Mouse (Mus musculus): ENCODE data around the gene Ddx4. TPM values are rescaled to one million over a fixed set of nuclear protein-coding genes. Genes with fewer than 3 reads are reported as not detected.
"Not testable (repeated sequence)": the region's sequence is repeated elsewhere in the genome, so short reads cannot be mapped to it uniquely, and the experiment has no call there.

Ddx4 gene
- total RNA-seq, 1 experiment from 2014 or later: not detected

GRCm38 (mm10) chr13:112644996-112645395, 7.3 kb downstream of the Ddx4 start:
- ATAC-seq (replicated peaks; ENCODE audit: insufficient number of reproducible peaks, low FRiP score, low TSS enrichment, poor library complexity, severe bottlenecking): no peak

GRCm38 (mm10) chr13:112642897-112643296, 9.4 kb downstream of the Ddx4 start:
- ATAC-seq (replicated peaks; ENCODE audit: insufficient number of reproducible peaks, low FRiP score, low TSS enrichment, poor library complexity, severe bottlenecking): no peak

DNA sequence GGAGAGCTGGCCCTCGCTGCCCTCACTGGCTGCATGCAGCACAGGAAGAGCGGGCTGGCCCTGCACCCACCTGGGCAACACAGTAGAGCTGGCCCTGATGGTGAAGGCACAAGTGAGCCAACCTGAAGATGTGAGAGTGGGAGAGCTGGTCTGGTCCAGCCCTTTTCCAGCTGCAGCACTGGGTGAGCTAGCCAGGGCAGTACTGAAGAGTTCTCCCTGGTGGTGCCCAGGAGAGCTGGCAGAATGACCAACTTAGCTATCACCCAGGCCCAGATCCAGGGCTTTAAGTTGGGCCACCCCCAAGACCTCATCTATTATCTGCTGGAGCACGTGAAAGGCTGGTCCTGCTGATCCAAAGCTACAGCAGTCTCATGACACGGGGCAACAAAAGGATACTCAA, 13.2 kb downstream of the Ddx4 start:
- no peak for ATAC-seq (replicated peaks; ENCODE audit: insufficient number of reproducible peaks, low FRiP score, low TSS enrichment, poor library complexity, severe bottlenecking)

GRCm38 (mm10) chr13:112636498-112636897, 15.8 kb downstream of the Ddx4 start:
- no peak for ATAC-seq (replicated peaks; ENCODE audit: insufficient number of reproducible peaks, low FRiP score, low TSS enrichment, poor library complexity, severe bottlenecking)

GRCm38 (mm10) chr13:112635174-112635837, 17.0 kb downstream of the Ddx4 start:
- peak; percentile 79; the same call in 1 of the 2 replicates for ATAC-seq (replicated peaks; ENCODE audit: insufficient number of reproducible peaks, low FRiP score, low TSS enrichment, poor library complexity, severe bottlenecking)

- no peak for ATAC-seq (replicated peaks; ENCODE audit: insufficient number of reproducible peaks, low FRiP score, low TSS enrichment, poor library complexity, severe bottlenecking)
Observed at GRCm38 (mm10) chr13:112625566-112625965, 26.7 kb downstream of the Ddx4 start.

DNA sequence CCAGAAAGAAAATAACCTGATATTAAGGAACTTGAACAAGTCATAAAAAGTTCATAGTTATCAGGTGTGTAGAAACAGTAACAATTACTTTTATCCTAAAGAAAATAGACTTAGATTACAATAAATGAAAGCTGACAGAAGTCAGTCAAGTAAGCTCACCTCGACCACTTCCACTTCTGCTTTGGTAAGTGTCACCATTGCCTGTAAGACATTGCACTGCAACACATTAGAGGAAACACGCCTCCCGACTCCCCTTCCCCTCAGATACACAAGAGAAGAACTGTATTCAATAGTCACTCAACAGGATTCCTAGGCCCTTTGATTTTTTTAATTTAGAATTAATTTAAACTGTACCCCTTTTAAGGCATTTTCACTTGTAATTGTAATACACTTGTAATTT, 27.7 kb downstream of the Ddx4 start:
- ATAC-seq (replicated peaks; ENCODE audit: insufficient number of reproducible peaks, low FRiP score, low TSS enrichment, poor library complexity, severe bottlenecking): no peak

- ATAC-seq (replicated peaks; ENCODE audit: insufficient number of reproducible peaks, low FRiP score, low TSS enrichment, poor library complexity, severe bottlenecking): no peak
Observed at GRCm38 (mm10) chr13:112623656-112624055, 28.6 kb downstream of the Ddx4 start.

GRCm38 (mm10) chr13:112621592-112621991, 30.7 kb downstream of the Ddx4 start:
- ATAC-seq (replicated peaks; ENCODE audit: insufficient number of reproducible peaks, low FRiP score, low TSS enrichment, poor library complexity, severe bottlenecking): no peak

GRCm38 (mm10) chr13:112608606-112609005, 43.7 kb downstream of the Ddx4 start:
- no peak for ATAC-seq (replicated peaks; ENCODE audit: insufficient number of reproducible peaks, low FRiP score, low TSS enrichment, poor library complexity, severe bottlenecking)

- ATAC-seq (replicated peaks; ENCODE audit: insufficient number of reproducible peaks, low FRiP score, low TSS enrichment, poor library complexity, severe bottlenecking): no peak
Observed at GRCm38 (mm10) chr13:112604411-112604810, 47.9 kb downstream of the Ddx4 start.

DNA sequence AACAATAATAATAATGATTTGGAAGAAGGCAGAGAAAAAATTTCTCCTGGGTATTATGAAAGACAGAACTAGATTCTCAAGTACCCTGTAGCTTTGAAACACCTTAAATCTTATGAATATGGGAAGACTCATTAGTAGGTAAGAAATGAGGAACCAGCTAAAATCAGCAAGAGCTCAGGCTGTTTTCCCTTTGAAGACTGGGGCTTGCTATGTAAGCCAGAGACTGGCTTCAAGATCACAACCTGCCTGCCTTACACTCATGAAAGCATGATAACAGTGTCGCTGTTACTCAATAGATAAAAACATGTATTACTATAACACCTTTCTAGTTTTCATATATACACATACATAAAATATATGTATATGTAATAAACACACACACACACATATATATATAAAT, 48.4 kb downstream of the Ddx4 start:
- ATAC-seq (replicated peaks; ENCODE audit: insufficient number of reproducible peaks, low FRiP score, low TSS enrichment, poor library complexity, severe bottlenecking): no peak

DNA sequence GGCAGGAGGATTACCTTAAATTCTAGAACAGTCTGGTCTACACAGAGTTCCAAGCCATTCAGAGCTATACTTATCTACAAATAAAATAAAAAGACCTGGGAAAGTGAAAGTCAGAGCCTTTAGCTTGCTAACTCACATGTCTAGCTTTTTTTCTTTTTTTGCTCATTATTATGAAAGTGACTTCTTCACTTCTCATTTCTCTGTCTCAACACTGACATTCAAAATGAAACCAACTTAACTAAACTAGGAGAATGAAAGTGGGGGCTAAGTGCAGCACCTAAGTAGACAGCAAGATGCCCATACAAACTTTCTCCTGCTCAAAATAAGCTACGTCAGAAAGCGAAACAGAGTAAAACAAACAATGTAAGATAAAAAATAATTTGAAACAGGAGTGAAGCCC, 49.7 kb downstream of the Ddx4 start:
- ATAC-seq (replicated peaks; ENCODE audit: insufficient number of reproducible peaks, low FRiP score, low TSS enrichment, poor library complexity, severe bottlenecking): no peak

DNA sequence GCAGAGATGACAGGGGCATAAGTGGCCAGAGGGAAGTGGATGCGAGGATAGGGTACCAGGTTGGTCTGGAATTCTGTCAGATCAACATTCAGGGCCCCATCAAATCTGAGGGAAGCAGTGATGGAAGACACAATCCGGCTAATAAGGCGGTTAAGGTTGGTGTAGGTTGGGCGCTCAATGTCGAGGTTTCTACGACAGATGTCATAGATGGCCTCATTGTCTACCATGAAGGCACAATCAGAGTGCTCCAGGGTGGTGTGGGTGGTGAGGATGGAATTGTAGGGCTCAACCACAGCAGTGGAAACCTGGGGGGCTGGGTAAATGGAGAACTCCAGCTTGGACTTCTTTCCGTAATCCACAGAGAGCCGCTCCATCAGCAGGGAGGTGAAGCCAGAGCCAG, 58.0 kb downstream of the Ddx4 start, which contains the start of gene Il31ra:
Gene Il31ra (minus strand): TSS at position 101 of the 400 bp plus-strand sequence.
- not testable (repeated sequence) for ATAC-seq (replicated peaks; ENCODE audit: insufficient number of reproducible peaks, low FRiP score, low TSS enrichment, poor library complexity, severe bottlenecking)

DNA sequence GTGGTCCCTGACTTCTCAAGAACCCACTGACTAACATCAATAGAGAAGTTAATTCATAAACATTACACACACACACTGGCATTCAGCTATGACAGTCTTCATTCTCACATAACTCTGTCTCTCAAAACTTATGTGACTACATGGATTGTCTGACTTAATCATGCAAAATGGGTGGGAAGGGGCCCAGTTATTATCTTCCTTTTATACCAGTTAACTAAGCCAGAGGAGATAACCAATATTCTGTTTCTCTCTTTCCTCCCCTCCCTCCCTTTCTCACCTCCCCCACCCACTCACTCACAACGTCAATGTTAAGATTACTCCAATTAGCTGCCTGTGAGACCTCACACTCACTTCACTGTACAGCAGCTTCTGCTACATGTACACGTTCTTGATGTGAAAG, 62.0 kb downstream of the Ddx4 start:
- no peak for ATAC-seq (replicated peaks; ENCODE audit: insufficient number of reproducible peaks, low FRiP score, low TSS enrichment, poor library complexity, severe bottlenecking)

DNA sequence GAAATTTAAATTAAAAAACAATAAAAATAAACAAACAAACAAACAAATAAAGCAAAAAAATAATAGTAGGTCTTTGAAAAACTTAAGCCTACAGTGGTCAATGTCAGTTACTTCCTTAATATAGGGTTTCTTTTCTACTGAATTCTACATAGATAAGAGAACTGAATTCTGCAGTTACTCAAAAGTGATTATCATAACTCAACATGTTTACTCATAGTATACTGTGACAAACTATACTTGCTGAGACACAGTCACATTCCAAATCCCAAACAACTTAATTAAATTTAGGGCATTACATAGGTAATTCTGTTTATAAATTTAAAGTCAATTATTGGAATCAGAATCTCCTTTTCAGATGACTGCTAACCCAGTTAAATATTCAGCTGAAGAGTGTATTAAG, 62.6 kb downstream of the Ddx4 start:
- no peak for ATAC-seq (replicated peaks; ENCODE audit: insufficient number of reproducible peaks, low FRiP score, low TSS enrichment, poor library complexity, severe bottlenecking)

GRCm38 (mm10) chr13:112584556-112585237, 67.6 kb downstream of the Ddx4 start:
- no peak for ATAC-seq (replicated peaks; ENCODE audit: insufficient number of reproducible peaks, low FRiP score, low TSS enrichment, poor library complexity, severe bottlenecking)

GRCm38 (mm10) chr13:112582291-112582690, 70.0 kb downstream of the Ddx4 start:
- ATAC-seq (replicated peaks; ENCODE audit: insufficient number of reproducible peaks, low FRiP score, low TSS enrichment, poor library complexity, severe bottlenecking): no peak

DNA sequence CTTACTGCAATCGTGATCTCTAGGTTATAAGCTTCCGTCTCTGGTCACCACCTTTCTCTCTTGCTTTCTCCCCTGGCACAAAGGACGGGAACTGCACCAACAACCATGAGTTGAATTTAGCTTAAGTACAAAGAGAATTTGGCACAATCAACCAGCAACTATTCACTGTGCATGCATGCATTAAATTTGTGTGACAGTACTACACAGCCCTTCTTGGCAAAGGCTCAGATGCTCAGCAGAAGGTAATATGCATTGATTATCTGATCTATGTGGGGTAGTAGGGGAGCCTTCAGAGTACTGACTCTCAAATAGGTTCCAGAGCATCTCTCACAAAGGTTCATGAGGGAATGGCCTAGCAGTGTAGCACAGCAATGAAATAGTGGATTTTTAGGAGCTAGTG, 70.5 kb downstream of the Ddx4 start:
- no peak for ATAC-seq (replicated peaks; ENCODE audit: insufficient number of reproducible peaks, low FRiP score, low TSS enrichment, poor library complexity, severe bottlenecking)

DNA sequence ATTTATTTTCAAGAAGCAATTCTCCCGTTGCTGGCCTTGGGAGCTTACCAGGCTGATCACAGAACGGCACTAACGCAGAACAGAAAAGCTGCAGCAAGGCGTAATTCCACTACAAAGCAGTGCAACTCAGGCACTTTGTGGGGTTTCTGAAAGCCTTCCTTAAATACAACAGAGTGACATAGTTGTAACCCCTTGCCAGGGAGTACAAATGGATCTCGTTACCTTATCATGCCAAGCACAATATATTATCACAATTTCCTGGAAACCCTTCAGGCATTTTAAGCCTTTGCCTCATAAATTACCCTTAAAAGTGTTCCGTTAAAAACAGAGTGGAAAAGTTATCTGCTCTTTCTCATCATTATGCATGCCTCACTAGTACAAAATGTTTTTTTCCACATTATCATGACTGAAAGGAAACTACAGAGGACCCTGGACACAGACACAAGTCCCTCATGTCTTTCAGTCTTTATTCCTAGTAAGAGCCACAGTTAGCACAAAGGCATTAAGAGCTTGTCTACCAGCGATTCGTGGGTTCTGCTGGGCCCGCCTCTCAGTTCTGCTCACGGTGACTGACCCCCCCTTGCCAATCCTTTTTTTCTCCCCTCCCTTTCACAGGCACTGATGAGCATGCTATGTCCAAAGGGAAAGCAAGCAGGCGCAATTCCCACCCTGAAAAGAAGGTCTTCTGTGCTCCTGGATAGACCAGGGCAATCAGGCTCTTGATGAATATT, 71.5 kb downstream of the Ddx4 start:
- ATAC-seq (replicated peaks; ENCODE audit: insufficient number of reproducible peaks, low FRiP score, low TSS enrichment, poor library complexity, severe bottlenecking): no peak
